Mouse (Mus musculus): Measurements from ENCODE around the gene Vps8.

Vps8 gene

DNA sequence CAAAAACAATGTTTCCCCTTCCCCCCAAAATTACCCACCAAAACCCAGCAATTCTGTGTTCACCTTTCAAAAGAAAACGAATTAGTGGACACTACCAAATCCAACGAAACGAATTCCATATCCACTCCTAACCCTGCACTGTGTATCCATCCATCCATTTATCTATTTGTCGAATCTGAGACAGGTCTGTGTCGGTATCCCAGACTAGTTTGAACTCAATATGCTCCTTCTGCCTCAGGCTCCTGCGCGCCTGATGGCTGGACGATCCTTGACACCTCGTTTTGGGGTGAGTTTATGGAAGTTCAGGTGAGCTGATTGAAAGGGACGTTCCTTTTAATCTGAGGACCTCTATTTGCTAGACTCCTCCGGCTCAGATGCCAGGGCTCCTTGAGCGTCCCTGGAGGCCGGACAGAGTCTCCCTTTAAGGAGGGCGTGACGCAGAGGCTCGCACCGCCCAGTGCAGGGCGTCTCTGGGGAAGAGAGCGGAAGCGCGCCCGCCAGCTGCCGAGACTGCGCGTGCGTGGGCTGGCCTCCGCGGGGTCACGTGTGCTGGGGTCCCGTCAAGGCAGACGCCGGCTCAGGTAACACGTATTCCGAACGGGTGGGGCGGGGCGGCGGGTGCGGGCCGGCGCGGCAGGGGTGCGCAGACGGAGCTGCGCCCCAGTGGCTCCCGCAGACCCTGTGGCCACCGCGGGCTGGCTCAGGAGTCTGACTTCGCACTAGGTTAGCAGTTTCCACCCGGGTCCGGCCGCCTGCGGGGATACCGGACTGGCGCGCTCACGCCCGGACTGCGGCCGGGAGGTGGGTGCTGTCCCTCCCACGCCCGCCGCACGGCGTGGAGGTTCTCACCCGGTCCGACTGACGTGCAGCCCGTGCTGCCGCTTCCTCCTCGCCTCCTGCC, at the start of gene Vps8:
Gene Vps8, plus strand, starts transcription at position 474 of the 901 bp plus-strand sequence.
- DNase-seq (ENCODE audit: low spot score), result peak; percentile 95

DNA sequence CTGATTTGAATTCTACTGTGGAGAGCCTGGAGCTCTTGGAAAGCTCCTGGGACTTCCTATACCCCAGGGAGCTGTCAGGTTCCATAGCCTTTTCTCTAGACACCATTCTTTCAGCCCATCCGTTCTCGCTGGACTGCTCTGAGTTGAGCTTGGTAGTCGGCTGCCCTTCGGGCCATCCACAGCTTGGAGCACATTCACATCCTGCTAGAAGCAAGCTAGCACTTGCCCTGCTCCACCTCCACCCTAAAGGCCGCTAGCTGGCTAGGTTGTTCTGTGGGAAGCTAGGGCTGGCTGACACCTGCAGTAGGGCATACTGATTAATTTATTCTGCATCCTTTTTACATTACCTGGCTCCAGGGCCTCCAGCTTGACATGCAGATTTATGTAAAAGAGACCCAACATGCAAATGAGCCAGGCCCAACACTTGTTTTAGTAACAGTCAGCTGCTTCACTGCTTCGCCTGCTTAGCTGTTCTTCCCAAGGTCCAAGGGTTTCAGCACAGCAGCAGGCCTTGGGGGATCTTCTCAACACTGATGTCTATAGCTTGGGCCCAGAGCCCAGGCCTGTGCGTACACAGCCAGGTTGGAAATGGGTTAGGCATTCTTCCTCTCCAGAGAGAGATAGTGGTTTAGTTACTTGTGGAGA, 49.5 kb upstream of the Vps8 start:
- DNase-seq (ENCODE audit: low spot score), result no peak

DNA sequence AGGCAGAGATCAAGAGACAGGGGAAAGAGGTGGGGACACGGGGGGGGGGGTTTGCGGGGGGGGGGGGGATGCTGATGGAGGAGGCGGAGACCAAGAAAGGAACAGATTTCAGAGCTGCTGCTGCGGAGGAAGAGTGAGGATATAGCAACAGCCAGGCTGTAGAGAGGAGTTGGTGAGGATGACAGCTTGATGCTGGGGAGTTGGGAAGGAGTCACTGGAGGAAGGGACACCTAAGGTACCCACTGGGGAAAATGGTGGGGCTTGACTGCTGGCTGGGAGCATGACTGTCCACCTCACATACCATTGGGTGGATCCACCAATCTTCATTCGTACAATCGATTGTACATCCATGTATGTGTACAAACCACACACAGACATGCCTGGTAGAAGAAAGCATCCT, 48.9 kb upstream of the Vps8 start:
- DNase-seq (ENCODE audit: low spot score), result no peak

DNA sequence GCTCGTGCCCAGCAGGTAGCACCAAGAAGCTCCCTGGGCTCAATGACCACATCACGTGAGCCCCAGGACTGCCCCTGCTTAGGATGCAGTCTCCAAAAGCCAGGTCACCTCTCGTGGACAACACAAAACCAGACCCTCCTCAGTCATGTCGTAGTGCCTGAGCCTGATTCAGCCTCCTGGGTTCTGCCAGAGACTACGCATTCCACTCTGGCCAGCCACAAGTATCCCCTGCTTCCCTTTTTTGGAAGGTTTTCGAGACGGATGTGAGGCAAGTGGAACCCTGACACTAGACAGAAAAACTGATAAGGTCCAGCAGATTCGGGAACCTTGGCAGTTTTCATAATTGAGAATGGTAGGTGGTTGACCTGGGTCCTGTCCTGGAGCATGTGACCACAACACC, 47.8 kb upstream of the Vps8 start:
- no peak for DNase-seq (ENCODE audit: low spot score)

DNA sequence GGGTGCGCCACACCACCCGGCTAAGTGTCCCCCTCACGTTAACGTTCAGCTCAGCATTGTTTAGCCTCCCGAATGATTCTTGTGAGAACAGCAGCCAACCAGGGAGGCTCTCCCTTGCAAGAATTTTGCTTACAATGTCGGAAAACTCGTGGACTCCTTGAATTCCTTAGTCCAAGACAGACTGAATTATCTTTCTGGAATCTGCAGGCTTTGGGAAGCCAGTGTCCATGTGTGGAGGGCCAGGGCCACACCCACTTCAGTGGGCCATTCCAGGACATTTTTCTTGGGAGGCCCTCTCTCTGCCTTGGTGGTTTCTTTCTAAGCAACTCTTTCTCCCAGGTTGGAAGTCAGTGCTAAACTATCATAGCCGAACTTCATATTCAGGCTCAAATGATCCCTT, 46.6 kb upstream of the Vps8 start:
- no peak for DNase-seq (ENCODE audit: low spot score)

DNA sequence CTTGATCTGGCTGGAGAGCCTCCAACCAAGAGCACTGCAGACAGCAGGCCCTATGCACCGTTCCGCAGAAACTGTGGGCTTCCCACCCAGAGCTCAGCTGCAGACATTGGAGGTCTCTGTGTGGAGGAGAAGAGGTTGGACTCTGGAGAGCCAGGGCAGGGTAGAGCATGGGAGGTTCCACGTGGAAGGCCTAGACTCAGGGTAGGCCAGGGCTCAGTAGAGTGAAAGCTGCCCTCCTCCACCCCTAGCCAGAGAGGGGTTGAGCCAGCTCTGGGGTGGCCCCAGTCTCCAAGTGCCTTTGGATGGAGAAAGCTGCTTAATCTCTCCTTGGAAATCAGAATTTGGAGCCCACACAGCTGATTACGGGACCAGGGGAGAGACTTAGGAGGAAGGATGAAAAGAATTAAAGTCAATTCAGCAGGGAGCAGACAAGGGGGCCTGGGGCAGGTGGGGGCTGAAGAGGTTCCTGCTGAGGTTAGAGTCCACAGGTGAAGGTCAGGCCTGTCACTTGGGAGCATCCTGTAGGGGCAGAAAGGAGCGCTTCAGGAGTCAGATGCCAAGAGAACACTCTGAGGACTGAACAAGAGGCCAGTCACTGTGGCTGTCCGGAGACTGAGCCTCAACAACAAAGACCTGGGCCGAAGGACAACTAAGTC, 45.8 kb upstream of the Vps8 start:
- no peak for DNase-seq (ENCODE audit: low spot score)

DNA sequence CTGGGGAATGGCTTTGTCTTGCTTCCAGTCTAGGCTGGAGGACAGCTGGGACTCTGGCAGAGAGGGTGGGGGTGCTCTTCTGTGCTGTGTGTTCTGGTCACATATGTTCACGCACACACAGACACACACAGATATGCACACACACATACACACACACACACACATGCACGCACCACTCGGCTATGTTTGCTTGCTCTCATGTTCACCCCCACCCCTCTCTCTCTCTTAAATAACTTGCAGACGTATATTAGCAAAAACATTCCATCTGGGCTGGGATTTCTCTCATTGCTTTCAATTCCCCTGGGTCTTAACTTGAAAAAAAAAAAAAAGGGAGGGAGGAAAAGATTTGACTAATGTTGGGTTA, 45.3 kb upstream of the Vps8 start:
- DNase-seq (ENCODE audit: low spot score), result no peak

DNA sequence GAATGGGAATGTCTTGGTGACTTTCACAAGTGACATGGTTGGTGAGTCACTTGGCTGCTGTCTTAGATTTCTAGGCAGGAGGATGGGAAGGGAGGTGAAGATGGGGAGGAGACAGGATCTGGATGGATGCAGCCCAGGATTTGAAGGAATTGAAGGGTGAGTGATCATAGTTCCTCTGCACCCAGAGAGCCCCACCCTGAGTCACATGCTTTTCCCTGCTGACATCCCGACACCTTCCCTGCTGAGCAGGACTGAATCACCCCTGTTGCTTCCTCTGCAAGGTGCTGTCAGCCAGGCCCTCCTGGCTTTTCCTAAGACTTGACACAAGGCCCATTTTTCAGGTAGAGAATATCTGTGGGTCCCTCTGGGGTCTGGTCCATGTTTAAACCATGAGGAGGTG, 41.4 kb upstream of the Vps8 start:
- DNase-seq (ENCODE audit: low spot score), result no peak

DNA sequence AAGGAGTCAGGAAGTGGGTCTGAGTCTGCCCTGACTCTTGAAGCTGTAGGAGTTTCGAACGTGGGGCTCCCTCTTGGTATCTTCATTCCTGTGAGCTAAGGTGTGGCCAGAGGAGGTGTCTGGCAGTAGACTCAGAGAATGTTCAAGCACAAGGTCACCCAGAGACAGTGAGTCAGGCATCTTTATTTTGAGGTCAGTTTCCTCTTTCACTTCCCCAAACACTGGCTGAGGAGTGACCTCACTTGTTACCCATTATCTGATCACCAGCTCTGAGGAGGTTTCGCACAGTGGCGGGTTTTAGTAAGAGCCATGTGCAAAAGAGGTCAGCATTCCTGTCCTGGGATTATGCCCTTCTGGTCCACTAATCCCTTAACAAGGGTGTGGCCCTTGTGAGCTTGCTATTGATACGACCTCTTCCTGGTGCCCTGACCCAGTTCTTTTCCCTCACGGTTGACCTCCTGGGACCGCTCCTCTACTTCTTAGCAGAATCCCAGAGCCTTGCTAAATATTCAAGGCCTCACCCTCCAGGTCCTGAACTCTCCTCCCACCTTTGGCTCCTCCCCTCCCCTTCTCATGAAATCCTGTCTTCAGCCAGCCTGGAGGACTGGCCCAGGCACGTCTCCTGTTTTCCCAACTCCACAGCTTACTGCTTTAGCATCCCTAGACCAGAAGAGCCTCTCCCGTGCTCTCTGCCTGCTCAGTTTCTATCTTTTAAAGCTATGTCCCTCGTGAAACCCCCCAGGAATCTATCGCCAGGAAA, 40.6 kb upstream of the Vps8 start:
- DNase-seq (ENCODE audit: low spot score), result peak; percentile 48

DNA sequence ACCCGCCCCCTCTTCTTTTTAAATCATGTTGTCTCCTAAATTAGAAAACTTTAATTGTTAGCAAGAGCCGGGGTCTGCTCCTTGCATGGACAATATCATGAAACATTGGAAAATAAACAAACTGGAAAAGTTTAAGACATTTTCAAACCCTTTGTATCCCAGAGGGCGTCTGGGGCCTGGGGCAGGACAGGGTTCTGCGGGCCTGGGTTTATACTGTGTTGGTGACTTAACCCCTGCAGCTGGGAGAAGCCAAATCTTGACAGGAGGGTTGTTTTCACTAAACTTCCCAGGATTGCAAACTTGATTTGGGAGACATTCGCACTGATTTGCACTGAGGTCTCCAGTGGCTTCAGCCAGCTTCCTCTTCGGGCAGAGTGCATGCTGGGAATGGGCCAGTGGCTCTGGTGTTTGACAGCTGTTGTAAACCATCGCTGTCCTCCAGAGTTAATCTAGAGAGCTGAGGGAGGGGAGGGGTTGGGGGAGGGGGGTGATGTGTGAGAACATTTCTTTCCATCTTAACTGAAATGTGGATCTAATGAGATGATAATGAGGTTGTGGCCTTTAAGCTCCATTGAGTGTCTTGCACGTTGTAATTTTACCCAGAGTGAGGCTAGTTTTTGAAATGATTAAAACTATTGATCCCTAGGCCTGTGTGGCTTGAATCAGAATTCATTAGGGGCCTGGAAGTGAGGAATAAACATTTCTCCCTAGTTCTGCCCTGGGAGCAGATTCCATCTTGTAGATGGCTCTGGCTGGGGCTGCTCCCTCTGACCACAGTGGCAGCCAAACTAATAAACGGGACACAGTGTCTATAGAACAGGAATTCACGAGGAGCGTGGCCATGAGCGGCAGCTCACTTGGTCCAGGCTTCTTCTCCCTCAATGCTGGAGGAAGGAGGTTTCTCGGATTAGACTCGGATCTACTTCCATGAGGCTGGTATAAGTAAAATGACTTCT, 36.7 kb upstream of the Vps8 start:
- peak; percentile 19 for DNase-seq (ENCODE audit: low spot score)

DNA sequence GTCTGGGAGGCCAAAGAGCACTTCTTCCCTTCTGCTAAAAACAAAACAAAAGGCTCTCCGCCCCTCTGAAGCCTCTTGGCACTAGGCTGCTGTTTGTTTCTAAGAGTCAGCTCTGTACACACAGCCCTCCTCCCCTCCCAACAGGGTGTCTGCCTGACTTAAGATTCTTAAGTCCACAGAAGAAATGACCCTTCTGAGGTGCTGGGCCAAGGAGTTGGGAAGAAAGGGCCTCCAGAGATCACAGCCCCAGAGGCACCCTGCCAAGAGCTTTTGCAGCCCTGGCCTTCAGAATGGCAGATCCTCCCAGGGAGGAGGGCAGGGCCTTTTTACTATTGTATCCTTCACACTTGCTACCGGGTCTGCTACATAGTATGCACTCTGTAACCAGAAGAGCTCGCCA, 33.6 kb upstream of the Vps8 start:
- DNase-seq (ENCODE audit: low spot score), result no peak

DNA sequence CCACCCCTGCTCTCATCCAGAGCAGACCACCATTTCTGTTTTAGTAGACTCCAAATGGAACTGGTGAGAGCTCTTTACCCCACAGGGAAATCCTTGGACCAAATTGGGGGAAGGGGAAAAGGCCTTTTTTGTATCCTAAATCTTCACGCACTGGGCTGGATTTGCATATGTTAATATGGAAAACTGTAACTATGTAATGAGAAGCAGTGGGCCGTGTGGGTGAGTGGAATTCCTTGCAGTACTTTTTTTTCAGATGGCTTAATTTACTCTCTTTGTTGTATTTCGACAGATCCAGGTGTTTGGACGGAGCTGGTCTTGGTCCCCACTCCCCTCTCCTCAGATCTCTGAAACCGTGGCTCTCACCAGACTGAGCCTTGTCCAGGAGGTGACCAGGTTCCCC, 32.2 kb upstream of the Vps8 start:
- DNase-seq (ENCODE audit: low spot score), result no peak

DNA sequence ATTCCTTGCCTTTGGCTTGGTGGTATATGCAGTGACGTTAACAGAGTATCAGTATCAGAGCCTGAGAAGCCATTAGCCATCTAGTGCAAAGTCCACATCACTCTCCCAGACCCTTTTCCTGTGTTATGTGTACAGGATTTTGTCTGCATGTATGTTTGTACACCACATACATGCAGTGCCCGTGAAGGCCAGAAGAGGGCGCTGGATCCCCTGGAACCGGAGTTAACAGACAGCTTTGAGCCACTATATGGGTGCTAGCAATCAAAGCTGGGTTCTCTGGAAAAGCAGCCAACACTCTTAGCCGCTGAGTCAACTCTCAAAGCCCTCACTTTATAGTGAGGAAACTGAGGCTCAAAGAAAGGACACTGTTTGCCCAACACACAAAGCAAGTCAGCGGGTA, 30.8 kb upstream of the Vps8 start:
- DNase-seq (ENCODE audit: low spot score), result no peak

DNA sequence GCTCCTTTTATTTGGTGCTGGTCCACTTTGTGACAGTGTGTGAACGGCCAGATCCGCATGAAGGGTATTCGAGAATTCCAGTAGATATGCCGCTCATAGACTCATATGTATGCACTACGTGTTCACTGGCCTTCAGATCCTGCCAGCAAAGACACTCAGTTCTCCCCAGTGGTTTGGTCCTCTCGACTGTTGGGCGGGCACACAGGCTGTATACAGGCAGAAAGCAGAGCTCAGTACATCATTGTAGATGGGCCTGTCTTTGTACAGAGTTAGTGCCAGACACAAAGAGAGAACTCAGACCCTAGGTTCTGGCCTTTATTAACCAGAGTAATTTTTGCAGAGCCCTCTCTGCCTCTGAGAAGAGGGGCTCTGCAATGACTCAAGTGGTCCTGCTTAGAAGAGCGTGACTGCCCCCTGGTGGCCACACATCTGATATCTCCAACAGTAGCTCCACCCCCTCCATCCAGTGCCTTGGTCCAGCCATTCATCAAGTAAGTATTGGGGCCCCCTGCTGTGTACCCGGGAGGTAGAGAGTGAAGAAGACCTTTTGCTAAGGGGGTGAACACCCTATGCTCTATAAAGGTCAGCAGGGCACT, 30.3 kb upstream of the Vps8 start:
- peak; percentile 71 for DNase-seq (ENCODE audit: low spot score)

DNA sequence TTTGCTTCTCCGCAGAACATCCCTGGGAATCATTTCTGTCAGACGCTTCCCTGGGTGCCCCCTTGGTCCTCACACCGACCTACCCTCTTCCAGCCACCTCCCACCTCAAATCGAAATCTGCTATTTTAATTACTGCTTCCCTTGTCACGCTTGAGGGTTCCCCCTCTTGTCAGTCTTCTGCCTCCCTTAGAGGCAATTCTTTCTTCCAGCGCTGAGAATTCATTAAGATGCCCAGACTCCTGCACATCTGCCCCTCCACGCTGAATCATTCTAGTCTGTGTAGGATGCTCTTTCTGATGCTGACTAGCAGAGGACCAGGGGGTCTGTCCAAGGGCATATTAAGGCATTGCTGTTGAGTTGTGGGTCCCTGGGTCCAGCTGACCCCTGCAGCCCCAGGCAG, 27.4 kb upstream of the Vps8 start:
- DNase-seq (ENCODE audit: low spot score), result no peak

DNA sequence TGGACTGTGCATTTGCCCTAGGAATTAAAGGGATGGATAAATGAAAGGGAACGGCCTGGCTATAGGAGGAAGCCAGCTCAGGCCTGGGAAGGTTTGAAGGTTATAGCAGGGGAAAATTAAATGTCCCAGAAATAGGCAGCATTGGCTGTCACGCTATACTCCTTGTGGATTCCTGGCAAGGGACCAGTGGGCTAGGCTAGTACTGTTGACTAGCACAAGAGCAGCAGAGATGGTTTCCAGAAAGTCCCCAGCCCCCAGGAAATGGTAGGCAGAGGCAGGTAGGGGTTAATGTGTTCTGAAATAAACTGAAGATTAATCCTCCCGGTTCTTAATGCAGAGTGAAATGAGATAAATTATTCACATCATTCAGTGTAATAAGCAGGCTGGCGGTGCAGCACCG, 25.2 kb upstream of the Vps8 start:
- DNase-seq (ENCODE audit: low spot score), result no peak

DNA sequence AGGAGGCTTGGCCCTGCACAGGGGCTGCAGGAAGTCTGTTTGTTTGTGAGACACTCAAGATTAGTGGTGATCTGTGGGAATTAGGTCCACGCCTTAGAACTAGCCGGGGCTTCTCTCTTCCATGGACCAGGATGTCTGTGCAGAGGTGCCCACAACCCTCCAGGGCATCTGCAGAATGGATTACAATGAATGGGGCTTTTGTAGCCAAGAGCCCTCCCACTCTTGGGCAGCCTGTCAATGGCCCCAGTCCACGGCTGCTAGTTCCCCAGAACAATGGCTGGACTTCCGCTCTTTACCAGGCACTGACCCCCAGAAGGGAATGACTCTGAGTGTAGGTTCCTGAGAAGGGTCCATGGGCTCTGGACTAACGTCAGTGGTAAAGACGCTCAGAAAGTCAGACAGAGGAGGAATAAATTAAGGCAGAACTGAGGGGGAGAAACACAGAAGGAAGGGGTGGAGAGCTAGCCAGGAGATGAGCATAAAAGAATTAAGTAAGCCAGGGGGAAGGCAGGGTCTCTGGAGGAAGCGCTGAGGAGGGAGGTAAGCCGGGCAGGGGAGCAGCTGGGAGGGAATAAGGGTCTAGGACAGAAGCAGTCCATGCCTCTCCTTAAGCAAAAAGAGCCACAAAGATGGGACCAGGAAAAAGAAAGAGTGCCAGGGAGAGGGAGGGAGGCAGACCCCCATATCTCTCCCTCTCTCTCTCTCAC, 24.4 kb upstream of the Vps8 start:
- DNase-seq (ENCODE audit: low spot score), result peak; percentile 14

DNA sequence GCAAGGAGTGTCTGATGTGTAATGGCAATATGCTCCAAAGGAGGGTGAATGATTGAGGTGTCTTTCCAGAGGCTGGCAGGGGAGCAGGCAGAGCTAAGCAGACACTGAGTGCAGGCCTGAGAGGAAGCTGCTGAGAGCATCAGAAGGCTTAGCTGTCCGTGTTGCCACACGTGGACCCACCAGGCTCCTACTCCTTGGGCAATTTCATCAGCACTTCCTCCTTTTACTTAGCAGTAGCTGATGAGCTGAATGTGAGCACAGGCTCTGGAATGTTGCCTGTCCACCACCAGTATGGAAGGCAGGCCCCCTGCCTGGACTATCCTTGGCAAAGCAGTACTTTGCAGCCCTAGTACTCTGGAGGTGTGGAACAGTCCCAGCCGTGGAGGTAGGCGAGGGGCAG, 23.0 kb upstream of the Vps8 start:
- no peak for DNase-seq (ENCODE audit: low spot score)

DNA sequence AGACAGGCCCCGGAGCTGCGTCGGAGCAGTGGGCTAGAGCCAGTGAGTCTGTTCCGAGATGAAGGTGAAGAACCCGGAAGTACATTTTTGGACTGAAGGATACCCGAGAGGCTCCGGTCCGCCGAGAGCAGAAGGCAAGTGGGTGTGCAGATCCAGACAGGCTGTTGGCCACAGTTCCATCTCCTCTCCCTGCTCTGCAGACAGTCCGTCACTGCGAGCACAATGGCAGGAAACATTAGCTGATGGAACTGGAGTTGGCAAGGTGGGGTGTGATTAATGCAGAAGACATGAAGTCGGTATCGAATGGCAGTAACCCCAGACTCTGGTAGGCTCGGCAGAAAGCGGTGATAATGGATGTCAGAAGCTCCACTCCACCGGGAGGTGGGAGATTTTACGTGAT, 20.9 kb upstream of the Vps8 start:
- DNase-seq (ENCODE audit: low spot score), result no peak

DNA sequence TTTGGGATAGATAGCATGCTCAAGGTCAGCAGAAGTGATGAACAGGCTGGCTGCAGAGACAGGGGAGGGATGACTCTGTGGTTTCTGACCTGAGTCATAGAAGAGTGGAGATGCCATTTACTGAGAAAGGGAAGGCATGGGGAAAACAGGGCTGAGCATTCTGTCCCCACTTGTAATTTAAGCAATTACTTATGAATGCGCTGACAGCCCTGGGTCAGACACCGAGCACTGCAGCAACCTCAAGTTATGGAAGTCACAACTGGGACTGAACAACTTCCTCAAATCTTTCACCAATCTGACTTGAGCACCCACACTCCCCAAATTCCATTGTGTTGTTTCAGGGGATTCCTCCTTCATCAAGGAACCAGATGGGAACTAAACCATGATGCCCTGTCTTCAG, 19.5 kb upstream of the Vps8 start:
- DNase-seq (ENCODE audit: low spot score), result no peak

Data from yolk sac, embryonic 10.5 days (tissue).